Mouse (Mus musculus): ENCODE measurements around the gene Scn9a.

Scn9a gene

DNA sequence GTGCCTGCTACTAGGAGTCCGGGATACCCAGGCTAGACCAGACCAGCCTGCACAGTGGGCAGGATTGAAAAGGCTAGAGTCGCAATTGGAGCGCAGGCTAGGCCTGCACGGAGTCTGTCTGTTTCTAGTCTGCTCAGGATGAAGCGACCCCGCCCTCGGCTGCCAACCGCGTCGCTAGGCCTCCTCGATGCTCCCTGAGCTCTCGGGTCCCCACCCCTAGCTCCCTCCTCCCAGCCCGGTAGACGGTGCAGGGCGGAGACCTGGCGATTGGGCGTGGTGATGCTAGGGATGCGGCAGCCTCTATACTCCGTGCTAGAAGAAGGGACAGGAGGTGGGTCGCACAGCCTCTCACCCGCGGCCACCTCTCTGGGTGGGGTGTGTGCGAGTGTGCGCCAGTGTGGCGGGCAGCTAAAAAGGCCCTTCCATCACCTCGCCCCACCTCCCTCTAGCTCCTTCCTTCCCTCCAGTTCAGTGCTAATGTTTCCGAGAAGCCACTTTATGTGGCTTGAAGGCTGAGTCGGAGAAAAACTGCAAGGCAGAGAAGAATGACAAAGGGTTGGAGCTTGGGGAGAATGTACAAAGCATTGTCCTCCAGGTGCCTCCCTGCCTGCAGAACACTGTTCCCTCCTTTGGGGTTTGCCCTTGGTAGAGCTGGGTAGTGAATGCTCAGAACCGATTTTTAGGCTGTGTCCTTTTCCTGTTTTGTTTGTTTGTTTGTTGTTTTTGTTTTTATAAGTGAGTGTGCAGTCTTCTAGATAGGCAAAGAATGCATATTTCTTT lies at the start of gene Scn9a:
TSS of gene Scn9a (minus strand) at position 383 of the 780 bp plus-strand sequence.
- in situ Hi-C loops (cut with MboI, MseI), result no loop called here

DNA sequence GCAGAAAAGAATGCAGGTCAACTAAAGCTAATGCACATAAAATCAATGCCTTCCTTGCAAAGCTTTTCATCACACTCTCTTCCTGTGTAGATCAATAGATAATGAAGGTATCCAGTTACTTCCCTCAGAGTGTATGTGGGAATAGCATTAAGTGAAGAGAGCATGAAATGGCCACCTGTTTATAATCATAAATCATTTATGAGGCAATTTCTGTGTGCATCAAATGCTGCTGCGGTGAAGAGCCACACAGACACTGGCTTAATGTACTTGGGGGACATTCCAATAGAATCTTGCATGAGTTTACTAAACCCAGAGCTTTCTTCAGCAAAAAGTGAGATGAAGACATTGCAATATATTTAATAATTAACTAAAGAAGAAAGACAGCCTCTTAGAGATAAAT lies 27.2 kb upstream of the Scn9a start:
- in situ Hi-C loops (cut with MboI, MseI), result no loop called here

DNA sequence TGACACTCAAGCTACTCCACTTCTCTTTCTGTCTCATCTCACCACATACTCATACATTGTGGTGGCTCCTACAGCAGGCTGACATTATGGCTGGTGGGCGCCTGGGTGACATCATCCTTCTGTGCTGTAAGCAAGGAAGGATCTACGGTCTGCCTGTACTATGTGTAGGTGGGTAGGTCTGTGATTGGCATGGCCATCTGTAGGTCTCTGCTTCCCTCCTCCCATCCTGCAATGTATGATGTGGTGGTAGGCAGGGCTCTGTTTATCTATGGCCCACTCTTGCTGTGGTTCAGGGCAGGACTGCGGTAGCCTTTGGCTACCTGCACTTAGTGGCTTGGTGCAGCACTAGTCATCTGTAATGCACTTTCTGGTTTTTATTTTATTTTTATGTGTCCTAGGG lies 21.7 kb upstream of the Scn9a start:
- in situ Hi-C loops (cut with MboI, MseI), result no loop called here

DNA sequence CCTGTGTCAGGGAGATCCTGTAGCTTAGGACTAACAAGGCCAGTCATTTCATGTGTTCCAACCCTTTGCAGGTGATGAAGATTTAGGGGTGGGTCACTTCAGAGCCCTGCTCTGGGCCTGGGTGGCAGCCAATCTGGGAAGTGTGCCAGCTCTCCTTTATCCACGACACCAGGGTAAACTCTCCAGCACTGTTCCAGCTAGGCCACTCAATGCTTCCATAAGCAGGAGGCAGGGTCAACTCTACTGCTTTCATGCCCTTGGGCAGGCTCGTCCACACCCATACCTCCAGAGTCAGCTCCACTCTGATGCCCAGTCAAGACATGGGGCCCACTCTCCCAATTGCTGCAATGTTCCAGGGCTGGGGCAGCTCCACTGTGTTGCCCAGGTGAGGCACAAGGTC lies 20.7 kb upstream of the Scn9a start:
- in situ Hi-C loops (cut with MboI, MseI), result no loop called here

DNA sequence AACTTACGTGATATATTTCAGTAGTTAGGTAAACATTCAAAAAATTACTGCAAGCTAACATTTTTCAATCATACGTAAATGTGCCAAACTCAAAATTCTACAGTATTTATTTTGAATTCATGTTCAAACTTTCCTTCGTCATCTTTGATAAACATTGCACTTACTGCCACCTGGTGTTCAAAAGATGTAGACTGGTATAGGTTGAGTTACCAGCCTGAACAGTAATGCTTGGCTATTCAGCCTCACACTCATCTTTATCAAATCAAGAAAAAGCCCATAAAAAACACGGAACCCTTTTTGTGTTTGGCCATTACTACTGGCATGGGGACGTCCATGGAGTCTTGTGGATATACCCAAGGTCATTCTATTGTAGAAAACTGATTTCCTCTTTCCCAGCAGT lies 9.6 kb upstream of the Scn9a start:
- in situ Hi-C loops (cut with MboI, MseI), result loop anchor here (10.0 kb wide), 1 partner anchor 660 kb away; no protein-coding TSS in a partner anchor

DNA sequence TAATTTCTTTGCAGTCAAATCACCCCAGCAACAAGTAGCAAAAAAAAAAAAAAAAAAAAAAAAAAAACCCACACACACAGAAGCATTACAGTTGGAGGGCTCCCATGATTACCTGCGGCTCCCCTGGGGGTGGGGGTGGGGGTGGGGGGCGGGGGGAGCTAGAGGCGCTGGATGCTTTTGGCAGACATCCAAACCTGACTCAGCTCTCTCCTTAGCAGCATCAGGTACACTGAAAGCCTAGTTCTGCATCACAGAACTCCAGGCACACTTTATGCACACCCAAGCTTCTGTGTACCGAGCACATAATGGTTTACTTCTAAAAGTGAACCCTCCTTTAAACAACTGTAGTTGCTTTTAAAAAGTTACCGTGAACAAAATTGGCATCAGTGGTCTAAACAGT lies 2.0 kb downstream of the Scn9a start:
- in situ Hi-C loops (cut with MboI, MseI), result no loop called here

GRCm38 (mm10) chr2:66611091-66611490 lies 23.7 kb downstream of the Scn9a start:
- in situ Hi-C loops (cut with MboI, MseI), result no loop called here

DNA sequence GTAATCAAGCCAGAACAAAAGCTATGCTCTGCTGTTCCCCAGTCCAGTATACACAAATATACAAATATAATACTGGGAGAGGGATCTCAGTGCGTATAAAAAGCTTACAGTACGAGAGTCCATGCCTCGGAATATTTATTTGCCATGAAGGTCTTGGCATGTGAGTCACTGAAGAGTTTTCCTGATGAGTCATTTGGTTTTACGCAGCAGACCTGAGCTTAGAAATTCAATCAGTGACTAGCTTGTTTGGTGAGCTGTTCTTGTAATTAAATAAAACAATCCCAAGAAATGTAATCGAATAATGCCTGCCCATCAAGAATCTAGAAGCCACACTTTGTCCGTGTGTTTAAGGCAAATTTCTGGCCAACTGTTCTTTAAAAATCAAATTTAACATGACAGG lies 37.4 kb downstream of the Scn9a start:
- in situ Hi-C loops (cut with MboI, MseI), result loop anchor here (10.0 kb wide), 1 partner anchor 1757 kb away; no protein-coding TSS in a partner anchor

DNA sequence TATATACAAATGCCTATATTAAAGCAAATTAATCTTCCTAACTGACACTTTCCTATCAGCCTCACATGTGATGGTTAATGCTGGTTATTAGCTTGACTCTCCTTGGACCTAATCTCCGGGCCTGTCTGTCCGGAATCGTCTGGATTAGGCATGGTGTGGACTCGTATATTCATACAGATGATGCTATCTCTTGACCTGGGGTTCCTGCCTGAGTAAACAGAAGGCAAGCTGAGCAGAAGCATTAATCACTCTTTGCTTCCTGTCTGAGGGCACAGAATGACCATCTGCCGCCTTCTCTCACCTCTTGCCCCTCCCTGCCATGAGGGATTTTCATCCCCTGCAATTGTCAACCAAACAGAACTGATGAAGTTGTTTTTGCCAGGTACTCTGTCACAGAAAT lies 38.6 kb downstream of the Scn9a start:
- in situ Hi-C loops (cut with MboI, MseI), result loop anchor here (10.0 kb wide), 1 partner anchor 1759 kb away; no protein-coding TSS in a partner anchor

DNA sequence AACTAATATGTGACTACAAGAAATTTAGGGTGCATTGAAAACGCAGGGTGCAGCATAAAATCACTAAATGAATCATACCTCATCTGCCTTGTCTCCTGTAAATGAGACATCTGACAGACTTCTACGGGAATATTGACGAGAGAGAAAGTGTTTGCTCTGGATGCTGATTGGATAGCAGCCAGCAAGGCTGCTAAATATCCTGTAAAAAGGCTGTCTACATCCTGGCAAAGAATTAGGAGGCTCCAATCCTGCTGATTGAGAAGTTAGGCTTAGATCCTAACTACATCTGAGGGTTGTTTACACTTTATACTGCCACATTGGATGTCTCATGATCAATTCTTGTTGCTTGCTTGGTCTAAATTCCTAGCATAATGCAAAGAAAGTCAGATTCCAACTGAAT lies 44.6 kb downstream of the Scn9a start:
- in situ Hi-C loops (cut with MboI, MseI), result loop anchor here (10.0 kb wide), 1 partner anchor 1765 kb away; no protein-coding TSS in a partner anchor

- in situ Hi-C loops (cut with MboI, MseI), result no loop called here
Observed at GRCm38 (mm10) chr2:66580026-66580808, 54.5 kb downstream of the Scn9a start.

- in situ Hi-C loops (cut with MboI, MseI), result no loop called here
Observed at GRCm38 (mm10) chr2:66548254-66548653, 86.5 kb downstream of the Scn9a start.

GRCm38 (mm10) chr2:66519966-66520365 lies 114.8 kb downstream of the Scn9a start:
- in situ Hi-C loops (cut with MboI, MseI), result no loop called here

GRCm38 (mm10) chr2:66511424-66511823 lies 123.3 kb downstream of the Scn9a start:
- in situ Hi-C loops (cut with MboI, MseI), result no loop called here

GRCm38 (mm10) chr2:66508032-66508431 lies 126.7 kb downstream of the Scn9a start:
- in situ Hi-C loops (cut with MboI, MseI), result no loop called here

DNA sequence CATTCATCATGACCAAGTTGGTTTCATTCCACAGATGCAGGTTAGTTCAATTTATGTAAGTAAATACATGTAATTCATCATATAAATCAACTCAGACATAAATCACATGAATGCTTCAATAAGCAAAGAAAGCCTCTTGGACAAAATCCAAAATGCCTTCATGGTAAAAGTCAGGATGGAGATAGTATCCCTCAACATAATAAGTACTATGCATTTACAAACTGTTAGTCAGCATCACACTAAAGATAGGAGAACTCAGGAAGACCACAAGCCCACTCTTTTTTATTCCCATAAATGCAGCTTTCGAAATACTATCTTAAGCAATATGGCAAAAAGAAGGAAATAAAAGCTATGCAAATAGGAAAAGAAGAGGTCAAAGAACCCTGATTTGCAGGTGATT lies 127.1 kb downstream of the Scn9a start:
- in situ Hi-C loops (cut with MboI, MseI), result no loop called here

DNA sequence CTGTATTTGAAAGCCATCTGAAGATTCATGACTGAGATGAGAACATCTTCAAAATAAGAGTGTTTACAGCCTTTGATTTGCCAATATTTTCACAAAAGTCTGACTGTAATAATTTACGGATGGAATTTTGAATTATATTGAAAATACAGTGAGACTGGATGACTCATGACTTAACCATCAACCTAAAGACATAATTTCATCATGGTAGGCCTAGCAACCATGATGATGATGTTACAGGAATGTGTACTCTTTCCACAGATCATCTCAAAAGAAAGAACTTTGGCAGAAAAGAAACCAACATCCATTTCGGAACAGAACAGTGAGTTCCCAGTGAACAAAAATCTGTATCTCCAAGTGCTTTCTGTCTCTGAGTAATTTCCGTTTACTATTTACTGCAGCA lies 132.6 kb downstream of the Scn9a start:
- in situ Hi-C loops (cut with MboI, MseI), result no loop called here

GRCm38 (mm10) chr2:66494556-66494955 lies 140.2 kb downstream of the Scn9a start:
- in situ Hi-C loops (cut with MboI, MseI), result loop anchor here (25.0 kb wide), 1 partner anchor 943 kb away; the partner anchor contains the start of genes Gm26727 and Xirp2

DNA sequence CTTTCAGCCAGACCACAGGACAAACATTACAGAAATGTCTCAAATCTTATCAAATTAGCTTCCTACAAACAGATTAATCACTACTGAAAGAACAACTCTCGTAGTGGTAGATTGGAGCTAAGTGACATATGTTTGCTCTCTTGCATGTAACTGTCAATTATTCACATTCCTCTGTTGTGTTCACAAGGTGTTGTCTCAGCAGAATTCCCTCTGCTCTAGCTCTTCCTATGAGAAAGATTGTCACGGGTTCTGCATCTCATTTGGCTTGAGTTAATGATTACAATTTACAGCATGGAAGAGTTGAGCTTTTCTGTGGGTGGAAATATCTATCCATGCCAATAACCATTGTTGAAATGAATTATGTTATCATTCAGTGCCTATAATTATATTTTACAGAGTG lies 156.4 kb downstream of the Scn9a start:
- in situ Hi-C loops (cut with MboI, MseI), result loop anchor here (25.0 kb wide), 1 partner anchor 959 kb away; the partner anchor contains the start of genes Gm26727 and Xirp2

DNA sequence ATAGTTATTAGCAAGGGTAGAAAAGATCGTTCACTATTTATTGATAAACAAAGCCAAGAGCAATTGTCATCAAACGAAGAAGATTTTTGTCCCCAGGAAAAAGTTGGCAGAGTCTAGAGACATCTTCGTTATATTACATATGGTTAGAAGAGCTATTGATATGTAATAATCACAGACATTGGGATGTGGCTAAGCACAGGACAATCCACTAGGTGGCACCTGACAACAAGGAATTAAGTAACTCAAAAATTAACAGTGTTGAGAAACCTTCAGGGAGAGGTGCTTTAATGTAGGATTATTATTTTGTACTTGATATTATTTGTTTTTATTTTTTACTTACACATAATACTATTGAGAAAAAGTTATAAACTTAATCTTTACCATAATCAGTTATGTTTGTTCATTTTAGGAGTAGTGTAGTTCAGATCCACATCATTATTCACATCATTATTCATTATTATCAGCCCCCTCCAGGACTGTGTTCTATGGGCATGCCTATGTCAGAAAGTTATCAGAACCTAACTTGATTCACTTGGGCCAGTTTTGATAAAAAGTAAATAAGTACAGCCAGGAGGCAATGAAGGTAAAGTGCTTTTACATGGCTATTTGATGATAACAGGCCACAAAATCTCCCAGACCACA lies 161.5 kb downstream of the Scn9a start:
- in situ Hi-C loops (cut with MboI, MseI), result no loop called here

GRCm38 (mm10) chr2:66465484-66465883 lies 169.3 kb downstream of the Scn9a start:
- in situ Hi-C loops (cut with MboI, MseI), result no loop called here

DNA sequence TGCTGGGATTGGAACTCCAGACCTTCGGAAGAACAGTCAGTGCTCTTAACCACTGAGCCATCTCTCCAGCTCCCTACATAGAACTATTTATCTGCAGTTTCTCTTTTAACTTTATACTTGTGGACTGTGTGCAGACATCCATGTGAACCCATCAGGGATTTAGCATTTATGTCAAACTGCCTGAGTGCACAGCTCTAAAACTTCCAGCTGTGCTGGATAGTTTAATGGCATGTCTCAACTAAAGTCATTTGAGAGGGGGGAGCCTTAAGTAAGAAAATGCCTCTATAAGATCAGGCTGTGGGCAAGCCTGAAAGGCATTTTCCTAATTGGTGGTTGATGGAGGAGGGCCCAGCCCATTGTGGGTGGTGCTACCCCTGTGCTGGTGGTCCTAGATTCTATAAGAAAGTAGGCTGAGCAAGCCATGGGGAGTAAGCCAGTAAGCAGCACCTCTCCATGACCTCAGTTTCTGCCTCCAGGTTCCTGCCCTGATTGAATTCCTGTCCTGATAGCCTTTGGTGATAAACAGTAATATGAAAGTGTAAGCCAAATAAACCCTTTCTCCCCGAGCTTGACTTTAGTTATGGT lies 169.8 kb downstream of the Scn9a start:
- in situ Hi-C loops (cut with MboI, MseI), result no loop called here

Data from T-helper 1 cell (primary cell).